Mouse (Mus musculus) midbrain, embryonic 14.5 days (tissue): Measurements from ENCODE around the gene Adam33. TPM values are rescaled to one million over a fixed set of nuclear protein-coding genes. Genes with fewer than 3 reads are reported as not detected.
A peak's percentile ranks its signal among the peaks of the same experiment; 100 is the strongest.

ENCODE experiments used
- ATAC-seq: fragments of 200-750 bp; cut with Nextera tagmentation; 2 replicates; pipeline ENCODE4 v1.8.0; 2017; ENCODE audit warnings: moderate number of reproducible peaks, moderate library complexity; ENCODE audit not compliant: low FRiP score, low TSS enrichment
- DNase-seq: peaks from one replicate; pipeline ENCODE4 v3.0.0-alpha.2; 2015
- H3K27ac ChIP-seq: fragments of 300-500 bp; sonication (generic); replicated peaks from 2 replicates; pipeline ENCODE4 v1.5.1; 2014; ENCODE audit warnings: mild to moderate bottlenecking, low read depth, low read length, moderate library complexity
- H3K27me3 ChIP-seq: fragments of 300-500 bp; sonication (generic); 2 replicates; pipeline ENCODE4 v1.6.1; 2014; ENCODE audit warnings: low read length, control low read depth, mixed read lengths; ENCODE audit not compliant: control insufficient read depth, insufficient read depth
- H3K36me3 ChIP-seq: fragments of 300-500 bp; sonication (generic); 2 replicates; pipeline ENCODE4 v1.6.1; 2014; ENCODE audit warnings: low read length, control low read depth; ENCODE audit not compliant: control insufficient read depth, insufficient read depth
- H3K4me1 ChIP-seq: fragments of 300-500 bp; sonication (generic); 2 replicates; pipeline ENCODE4 v1.6.1; 2014; ENCODE audit warnings: mild to moderate bottlenecking, antibody characterized with exemption, low read length, control low read depth; ENCODE audit not compliant: control insufficient read depth, insufficient read depth
- H3K4me2 ChIP-seq: fragments of 300-500 bp; sonication (generic); 2 replicates; pipeline ENCODE4 v1.6.1; 2014; ENCODE audit warnings: mild to moderate bottlenecking, low read length, moderate library complexity
- H3K4me3 ChIP-seq: fragments of 300-500 bp; sonication (generic); replicated peaks from 2 replicates; pipeline ENCODE4 v1.5.1; 2014; ENCODE audit warnings: low read depth, low read length
- H3K9ac ChIP-seq: fragments of 300-500 bp; sonication (generic); replicated peaks from 2 replicates; pipeline ENCODE4 v1.6.1; 2014; ENCODE audit warnings: mild to moderate bottlenecking, low read length, moderate library complexity
- H3K9me3 ChIP-seq: fragments of 300-500 bp; sonication (generic); 2 replicates; pipeline ENCODE4 v1.6.1; 2016; ENCODE audit warnings: low read length, control low read depth, mixed read lengths; ENCODE audit not compliant: control insufficient read depth
- WGBS: fragments of 180-500 bp; shearing (Covaris S2); extraction: QIAGEN DNeasy Blood & Tissue Kit; methylation state at CpG from one replicate; pipeline ENCODE4 v1.1.7; 2014; 5-methylcytosine and 5-hydroxymethylcytosine counted together
- polyA plus RNA-seq: library from polyadenylated mRNA; unstranded; fragments of >200 nt; fragmentation: Nextera tagmentation; extraction: Ambion mirVana; gene quantifications from 2 replicates; pipeline ENCODE4 v1.2.1, GENCODE M21; 2014

Adam33 gene
- polyA plus RNA-seq, 1 experiment from 2014 or later, result 0.36 TPM

DNA sequence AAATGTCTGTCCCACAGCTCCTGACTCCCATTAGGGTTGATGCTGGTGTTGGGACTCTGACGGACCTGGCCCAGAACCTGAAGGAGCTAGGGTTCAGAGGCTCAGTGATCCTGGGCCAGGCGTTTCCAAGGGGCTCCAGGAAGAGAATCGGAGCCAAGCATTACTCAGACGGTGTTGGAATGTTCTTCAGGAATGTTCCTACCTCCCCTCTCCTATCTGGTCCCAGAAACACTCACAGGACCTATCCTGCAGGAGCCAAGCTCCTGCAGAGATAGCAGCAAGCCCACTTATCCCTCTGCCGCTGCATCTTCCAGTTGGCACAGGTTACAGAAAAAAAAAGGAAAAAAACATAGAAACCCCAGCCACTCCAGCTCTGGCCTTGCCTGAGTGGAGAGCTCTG, 2.0 kb downstream of the Adam33 start:
- Histone ChIP-seq H3K9ac (no peak overlapping the region), H3K36me3 (no peaks in the 10 kb centered on the region), H3K4me2 (no peak overlapping the region), H3K27ac (no peak overlapping the region), H3K9me3 (no peaks in the 10 kb centered on the region), H3K4me1 (0 out of 2 replicates have a peak, but pooled peaks cover 2% of the 10 kb centered on the region), H3K4me3 (no peak overlapping the region), H3K27me3 (peaks cover 11% of the 10 kb centered on the region; the same call in 1 of the 2 replicates)
- DNase-seq, result no peak
- WGBS, result 84% methylated on average over 5 of the region's 5 CpGs
- ATAC-seq, result no peak

DNA sequence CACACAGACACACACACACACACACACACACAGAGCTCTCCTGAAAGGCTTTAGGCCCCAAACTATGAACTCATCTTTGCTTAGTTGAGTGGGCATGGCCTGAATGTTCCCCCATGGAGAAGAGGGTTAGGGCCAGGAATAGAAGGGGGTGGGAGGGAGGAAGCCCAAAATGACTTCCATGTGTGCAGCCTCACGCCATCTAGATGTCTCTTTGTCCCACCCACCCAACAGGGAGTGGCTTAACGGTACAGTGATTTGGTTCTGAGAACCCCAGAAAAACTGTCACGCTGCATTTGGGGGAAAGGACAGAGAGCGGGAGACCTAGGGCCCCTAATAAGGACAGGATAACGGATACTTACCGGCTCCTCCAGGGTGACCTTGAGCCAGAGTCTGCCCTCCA, 2.8 kb downstream of the Adam33 start:
- ATAC-seq, result no peak
- 62% methylated on average over 6 of the region's 6 CpGs for WGBS
- H3K27me3 ChIP-seq, result peaks cover 19% of the 10 kb centered on the region; the same call in 1 of the 2 replicates
- H3K4me3 ChIP-seq, result no peak overlapping the region
- no peak overlapping the region for H3K27ac ChIP-seq
- H3K4me1 ChIP-seq, result 0 out of 2 replicates have a peak, but pooled peaks cover 2% of the 10 kb centered on the region
- DNase-seq, result no peak
- no peak overlapping the region for H3K4me2 ChIP-seq
- no peak overlapping the region for H3K9ac ChIP-seq
- no peaks in the 10 kb centered on the region for H3K9me3 ChIP-seq
- H3K36me3 ChIP-seq, result no peaks in the 10 kb centered on the region

- no peak for DNase-seq
- H3K4me3 ChIP-seq, result no peak overlapping the region
- 53% methylated on average over 9 of the region's 9 CpGs for WGBS
- peaks cover 27% of the 10 kb centered on the region for H3K27me3 ChIP-seq
- no peak overlapping the region for H3K9ac ChIP-seq
- no peaks in the 10 kb centered on the region for H3K36me3 ChIP-seq
- no peak overlapping the region for H3K4me2 ChIP-seq
- H3K27ac ChIP-seq, result no peak overlapping the region
- no peak for ATAC-seq
- H3K9me3 ChIP-seq, result no peaks in the 10 kb centered on the region
- peaks cover 2% of the 10 kb centered on the region; the same call in 1 of the 2 replicates for H3K4me1 ChIP-seq
Observed at GRCm38 (mm10) chr2:131059781-131060540, 3.7 kb downstream of the Adam33 start.

DNA sequence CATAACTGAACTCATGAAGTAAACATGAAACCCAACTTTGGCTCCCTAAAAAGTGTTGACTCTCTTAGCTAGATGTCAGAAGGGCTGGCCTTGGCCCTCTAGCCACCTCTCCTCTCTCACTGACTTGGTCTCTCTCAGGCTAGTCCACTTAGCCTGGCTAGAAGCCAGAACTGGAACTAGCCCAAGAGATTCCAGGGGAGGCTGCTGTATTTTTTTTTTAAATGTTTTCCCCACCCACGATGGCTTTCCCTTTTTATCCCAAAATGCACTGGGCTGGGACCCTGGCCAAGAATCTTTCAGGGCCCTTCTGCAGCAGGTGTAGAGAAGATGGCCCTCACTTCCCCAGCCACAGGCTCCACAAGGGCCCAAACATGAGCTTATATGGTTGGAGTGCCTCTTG, 4.2 kb downstream of the Adam33 start:
- H3K27me3 ChIP-seq, result peaks cover 33% of the 10 kb centered on the region

DNA sequence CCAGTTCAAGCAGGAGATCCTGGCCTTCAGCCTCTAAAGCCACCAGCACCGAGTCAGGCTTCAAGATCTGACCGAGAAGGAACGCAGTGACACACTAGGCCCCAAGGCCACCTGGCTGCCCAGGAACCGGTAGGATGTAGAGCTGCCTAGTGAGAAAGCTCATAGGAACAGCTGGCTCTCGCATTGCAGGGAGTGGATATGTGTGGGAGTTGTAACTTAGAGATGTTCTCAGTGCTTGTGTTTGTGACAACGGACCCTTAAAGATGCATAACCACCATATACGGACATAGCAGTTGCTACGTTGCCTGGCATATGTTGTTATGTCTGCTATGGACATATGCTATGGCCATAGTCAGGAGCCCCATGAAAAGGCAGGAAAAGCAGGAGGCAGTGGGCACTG, 4.9 kb downstream of the Adam33 start:
- Histone ChIP-seq H3K4me1 (peaks cover 8% of the 10 kb centered on the region; the same call in 1 of the 2 replicates), H3K4me3 (no peak overlapping the region), H3K9me3 (no peaks in the 10 kb centered on the region), H3K4me2 (no peak overlapping the region), H3K27ac (no peak overlapping the region), H3K27me3 (peaks cover 38% of the 10 kb centered on the region), H3K9ac (no peak overlapping the region), H3K36me3 (no peaks in the 10 kb centered on the region)
- ATAC-seq (no peak), DNase-seq (no peak)
- WGBS, result 94% methylated on average over 8 of the region's 8 CpGs

More for the DNA sequence above, 4.2 kb downstream of the Adam33 start:
- DNase-seq, result no peak
- H3K4me3 ChIP-seq, result no peak overlapping the region
- 60% methylated on average over 1 of the region's 1 CpGs for WGBS
- H3K27ac ChIP-seq, result no peak overlapping the region
- H3K9me3 ChIP-seq, result no peaks in the 10 kb centered on the region
- ATAC-seq, result no peak
- no peak overlapping the region for H3K4me2 ChIP-seq
- no peaks in the 10 kb centered on the region for H3K36me3 ChIP-seq
- H3K9ac ChIP-seq, result no peak overlapping the region
- H3K4me1 ChIP-seq, result peaks cover 2% of the 10 kb centered on the region; the same call in 1 of the 2 replicates

- peak; percentile 74 for DNase-seq
- H3K4me2 ChIP-seq, result 0 out of 2 replicates have a peak overlapping the region, but pooled peaks have one; percentile 8
- peaks cover 7% of the 10 kb centered on the region; the same call in 1 of the 2 replicates for H3K4me1 ChIP-seq
- no peaks in the 10 kb centered on the region for H3K36me3 ChIP-seq
- H3K4me3 ChIP-seq, result no peak overlapping the region
- ATAC-seq, result peak; percentile 18; the same call in 1 of the 2 replicates
- H3K9me3 ChIP-seq, result no peaks in the 10 kb centered on the region
- WGBS, result 1% methylated on average over 10 of the region's 10 CpGs
- H3K9ac ChIP-seq, result no peak overlapping the region
- H3K27ac ChIP-seq, result no peak overlapping the region
- H3K27me3 ChIP-seq, result peaks cover 43% of the 10 kb centered on the region
Observed at GRCm38 (mm10) chr2:131056191-131056590, 7.4 kb downstream of the Adam33 start.

GRCm38 (mm10) chr2:131055631-131056030, 8.0 kb downstream of the Adam33 start:
- H3K4me3 ChIP-seq, result no peak overlapping the region
- H3K27ac ChIP-seq, result no peak overlapping the region
- H3K4me2 ChIP-seq, result peak overlapping the region; percentile 8; the same call in 1 of the 2 replicates
- H3K4me1 ChIP-seq, result peaks cover 7% of the 10 kb centered on the region; the same call in 1 of the 2 replicates
- ATAC-seq, result no peak
- peak; percentile 62 for DNase-seq
- no peaks in the 10 kb centered on the region for H3K9me3 ChIP-seq
- no peaks in the 10 kb centered on the region for H3K36me3 ChIP-seq
- H3K27me3 ChIP-seq, result peaks cover 43% of the 10 kb centered on the region
- no peak overlapping the region for H3K9ac ChIP-seq
- 5% methylated on average over 10 of the region's 10 CpGs for WGBS

GRCm38 (mm10) chr2:131054646-131055264, 8.9 kb downstream of the Adam33 start:
- no peaks in the 10 kb centered on the region for H3K36me3 ChIP-seq
- no peak for ATAC-seq
- H3K27me3 ChIP-seq, result peaks cover 43% of the 10 kb centered on the region
- H3K4me2 ChIP-seq, result peak overlapping the region; percentile 50
- peak overlapping the region; percentile 27 for H3K4me3 ChIP-seq
- peak overlapping the region; percentile 18 for H3K9ac ChIP-seq
- 2% methylated on average over 21 of the region's 21 CpGs for WGBS
- DNase-seq, result no peak
- H3K9me3 ChIP-seq, result no peaks in the 10 kb centered on the region
- H3K27ac ChIP-seq, result no peak overlapping the region
- peaks cover 7% of the 10 kb centered on the region; the same call in 1 of the 2 replicates for H3K4me1 ChIP-seq
